Mouse (Mus musculus) bone marrow macrophage, adult 2 months (primary cell): Measurements from ENCODE around the gene a. TPM values are rescaled to one million over a fixed set of nuclear protein-coding genes. Genes with fewer than 3 reads are reported as not detected.

ENCODE experiments used
- H3K27ac ChIP-seq: 2 replicates; pipeline ENCODE4 v1.5.1; 2012; ENCODE audit warnings: low read depth, low read length; ENCODE audit not compliant: insufficient read depth
- H3K4me1 ChIP-seq: 2 replicates; pipeline ENCODE4 v1.6.1; 2012; ENCODE audit warnings: low read length; ENCODE audit not compliant: control insufficient read depth, insufficient read depth
- H3K4me3 ChIP-seq: 2 replicates; pipeline ENCODE4 v1.5.1; 2012; ENCODE audit warnings: mild to moderate bottlenecking, low read length, moderate library complexity; ENCODE audit not compliant: insufficient read depth
- CTCF ChIP-seq: IDR thresholded peaks from 2 replicates; pipeline ENCODE4 v1.5.1; 2012; ENCODE audit warnings: low read depth, mild to moderate bottlenecking, low read length, moderate library complexity
- POLR2A ChIP-seq: IDR thresholded peaks from 2 replicates; pipeline ENCODE4 v1.6.1; 2012; ENCODE audit warnings: mild to moderate bottlenecking, low read depth, low read length, borderline replicate concordance
- polyA plus RNA-seq: library from polyadenylated mRNA; stranded (reverse); fragments of >200 nt; gene quantifications from 2 replicates; pipeline ENCODE4 v1.2.4, GENCODE M21; 2012; ENCODE audit not compliant: missing spikeins, insufficient read depth, insufficient read length

The a gene
- polyA plus RNA-seq, 1 experiment = not detected

DNA sequence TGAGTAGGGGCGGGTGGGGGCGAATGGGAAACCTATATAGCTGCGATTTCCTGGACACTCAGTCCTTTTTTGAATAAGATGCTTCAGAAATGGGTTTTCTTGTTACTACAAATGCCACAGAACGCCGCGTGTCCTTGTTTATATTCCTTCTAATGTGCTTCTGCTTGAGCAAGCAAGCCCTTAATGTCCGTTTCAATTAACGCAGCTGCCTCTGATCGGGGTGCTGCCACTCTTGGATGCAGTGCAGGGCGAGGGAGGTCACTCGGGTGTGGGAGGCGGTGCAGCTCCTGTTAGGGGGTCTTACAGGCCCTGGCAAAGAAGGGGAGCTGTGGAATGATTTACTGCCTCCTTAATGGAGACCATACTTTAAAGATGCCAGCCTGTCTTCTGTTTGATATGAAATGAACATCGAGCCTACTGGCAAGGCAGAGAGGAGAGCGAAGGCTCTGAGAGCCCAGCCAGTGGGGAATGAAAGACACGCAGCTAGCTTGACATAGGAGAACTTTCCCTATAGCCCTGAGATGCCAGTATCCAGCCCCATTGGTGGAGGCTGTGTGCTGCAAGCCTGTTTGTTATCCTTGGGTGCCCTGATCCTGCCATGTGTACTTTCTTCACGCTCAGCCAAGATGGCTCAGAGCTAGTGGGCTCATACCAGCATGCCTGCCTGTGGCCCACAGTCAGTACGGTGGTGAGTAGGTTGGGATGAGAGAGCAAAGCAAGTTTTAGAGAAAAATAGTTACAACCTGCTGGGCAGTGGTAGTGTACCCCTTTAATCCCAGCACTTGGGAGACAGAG, 8.1 kb upstream of the a start:
- Histone ChIP-seq H3K4me1 (peaks cover 21% of the 10 kb centered on the region), H3K4me3 (no peak overlapping the region), H3K27ac (no peak overlapping the region)
- TF ChIP-seq CTCF (no peak), POLR2A (no peak)

GRCm38 (mm10) chr2:154785284-154785683, 5.9 kb upstream of the a start:
- Histone ChIP-seq H3K4me1 (peaks cover 26% of the 10 kb centered on the region), H3K4me3 (no peak overlapping the region), H3K27ac (peak overlapping the region; percentile 67)
- no peak for TF ChIP-seq CTCF
- TF ChIP-seq POLR2A = no peak

- peaks cover 26% of the 10 kb centered on the region for H3K4me1 ChIP-seq
- H3K27ac ChIP-seq = no peak overlapping the region
- TF ChIP-seq POLR2A (no peak), CTCF (no peak)
- no peak overlapping the region for H3K4me3 ChIP-seq
Observed at GRCm38 (mm10) chr2:154786187-154786586, 5.0 kb upstream of the a start.

DNA sequence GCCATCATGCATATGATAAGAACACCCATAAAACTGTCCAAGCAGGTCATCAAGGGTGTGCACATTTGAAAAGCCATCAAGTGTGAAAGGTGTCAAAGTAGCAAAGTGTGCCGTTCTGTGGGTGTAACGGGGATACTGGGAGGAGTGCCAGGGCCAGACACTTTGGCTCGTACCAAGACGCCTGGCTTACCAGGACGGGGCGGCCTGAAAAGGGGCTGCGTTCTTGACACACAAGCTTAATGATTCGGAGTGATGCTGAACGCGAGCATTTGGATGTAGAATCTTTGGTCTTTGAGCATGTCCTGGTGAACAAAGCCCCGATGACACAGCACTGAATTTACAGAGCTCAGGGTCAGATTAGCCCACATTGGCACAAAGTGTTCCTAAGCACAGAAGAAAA, 4.4 kb upstream of the a start:
- no peak for TF ChIP-seq POLR2A
- TF ChIP-seq CTCF = no peak
- Histone ChIP-seq H3K4me3 (no peak overlapping the region), H3K27ac (no peak overlapping the region), H3K4me1 (peaks cover 26% of the 10 kb centered on the region)

DNA sequence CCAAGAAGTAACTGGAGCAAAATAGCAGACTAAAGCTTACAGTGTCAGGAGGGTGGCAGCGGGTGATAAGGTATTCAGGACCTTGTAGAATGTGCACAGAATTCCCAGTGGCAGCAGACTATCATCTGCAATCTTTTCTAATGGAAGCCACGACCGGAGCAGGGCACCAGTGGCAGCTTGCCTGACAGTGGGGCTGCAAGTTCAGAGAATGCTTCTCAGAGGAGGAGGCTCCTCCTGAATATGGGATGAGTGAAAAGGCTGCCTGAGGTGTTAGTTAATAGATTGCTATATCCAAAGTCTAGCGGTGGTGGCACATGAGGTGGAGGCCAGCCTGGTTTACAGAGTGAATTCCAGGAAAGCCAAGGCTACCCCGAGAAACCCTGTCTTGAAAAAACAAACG, 1.8 kb upstream of the a start:
- Histone ChIP-seq H3K4me1 (peaks cover 33% of the 10 kb centered on the region), H3K4me3 (no peak overlapping the region), H3K27ac (no peak overlapping the region)
- TF ChIP-seq CTCF = no peak
- TF ChIP-seq POLR2A = no peak

- peaks cover 28% of the 10 kb centered on the region for H3K4me1 ChIP-seq
Observed at GRCm38 (mm10) chr2:154789977-154790655, 1.1 kb upstream of the a start.

DNA sequence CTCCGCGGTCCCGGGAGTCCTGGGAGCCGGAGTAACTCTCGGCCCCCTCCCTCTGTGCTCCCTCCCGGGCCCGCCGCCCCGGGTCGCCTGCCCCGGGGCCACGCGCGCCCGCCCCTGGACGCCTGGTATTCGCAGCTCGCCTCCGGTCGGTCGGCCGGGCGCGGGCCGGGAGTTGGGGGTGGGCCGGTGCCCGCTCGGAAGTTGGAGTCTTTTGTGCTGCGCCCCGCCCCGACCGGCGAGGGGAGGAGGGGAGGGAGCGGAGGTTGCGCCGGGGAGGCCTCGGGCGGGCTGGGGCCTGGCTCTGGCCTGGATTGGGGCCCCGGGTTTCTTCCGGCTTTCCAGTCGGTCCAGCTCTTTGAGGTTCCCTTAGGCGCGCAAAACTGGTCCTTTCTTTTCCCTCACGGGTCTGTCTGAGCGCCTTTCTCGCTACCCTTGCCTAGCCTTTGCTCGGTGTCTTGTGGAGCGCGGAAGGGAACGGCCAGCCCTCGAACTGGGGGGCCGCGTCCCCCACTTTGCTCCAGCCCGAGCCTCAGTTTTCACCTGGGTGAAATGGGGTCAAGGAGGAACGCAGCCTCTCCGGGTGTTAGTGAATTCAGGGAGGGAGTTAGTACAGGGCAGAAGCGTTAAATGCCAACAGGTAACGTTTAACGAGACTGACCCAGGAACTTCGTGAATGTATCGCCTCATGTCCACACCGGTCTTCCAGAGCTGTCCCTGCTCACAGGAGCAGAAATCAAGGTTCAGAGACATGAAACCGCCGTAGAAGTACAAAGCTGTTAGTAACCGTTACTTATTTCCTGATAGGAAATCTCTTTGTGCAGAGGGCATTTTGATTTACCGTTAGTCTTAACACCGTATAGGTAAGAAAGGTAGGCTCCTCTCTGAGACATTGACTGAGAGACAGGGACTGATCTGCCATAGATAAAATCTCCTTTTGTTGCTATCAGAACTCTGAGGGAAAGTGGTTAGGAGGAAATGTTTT, 750 bp downstream of the a start:
- Histone ChIP-seq H3K4me3 (peak overlapping the region; percentile 82), H3K27ac (peak overlapping the region; percentile 98), H3K4me1 (peaks cover 21% of the 10 kb centered on the region)
- TF ChIP-seq CTCF (no peak), POLR2A (no peak)

More at GRCm38 (mm10) chr2:154789977-154790655, 1.1 kb upstream of the a start:
- peak overlapping the region; percentile 53 for H3K4me3 ChIP-seq
- TF ChIP-seq CTCF = no peak
- TF ChIP-seq POLR2A = peak; percentile 63; the same call in 1 of the 2 replicates
- peak overlapping the region; percentile 32; the same call in 1 of the 2 replicates for H3K27ac ChIP-seq

GRCm38 (mm10) chr2:154803372-154803771, 12.2 kb downstream of the a start:
- Histone ChIP-seq H3K4me1 (0 out of 2 replicates have a peak, but pooled peaks cover 2% of the 10 kb centered on the region), H3K4me3 (no peak overlapping the region), H3K27ac (no peak overlapping the region)
- TF ChIP-seq CTCF (no peak), POLR2A (no peak)

DNA sequence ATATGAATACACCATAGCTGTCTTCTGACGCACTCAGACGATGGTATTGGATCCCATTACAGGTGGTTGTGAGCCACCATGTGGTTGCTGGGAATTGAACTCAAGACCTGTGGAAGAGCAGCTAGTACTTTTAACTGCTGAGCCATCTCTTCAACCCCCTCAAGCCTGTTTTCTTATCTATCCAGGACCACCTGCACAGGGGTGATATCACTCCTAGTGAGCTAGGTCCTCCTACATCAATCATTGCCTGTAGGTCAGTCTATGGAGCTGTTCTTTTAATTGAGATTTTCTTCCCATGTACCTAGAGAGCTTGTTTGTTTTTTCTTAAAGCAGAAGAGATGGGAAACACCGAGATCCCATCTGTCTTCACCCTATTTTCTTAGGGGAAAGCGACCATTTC, 12.6 kb downstream of the a start:
- Histone ChIP-seq H3K4me3 (no peak overlapping the region), H3K4me1 (peaks cover 4% of the 10 kb centered on the region; the same call in 1 of the 2 replicates), H3K27ac (no peak overlapping the region)
- TF ChIP-seq POLR2A (no peak), CTCF (no peak)
